In the genomic region with DNA sequence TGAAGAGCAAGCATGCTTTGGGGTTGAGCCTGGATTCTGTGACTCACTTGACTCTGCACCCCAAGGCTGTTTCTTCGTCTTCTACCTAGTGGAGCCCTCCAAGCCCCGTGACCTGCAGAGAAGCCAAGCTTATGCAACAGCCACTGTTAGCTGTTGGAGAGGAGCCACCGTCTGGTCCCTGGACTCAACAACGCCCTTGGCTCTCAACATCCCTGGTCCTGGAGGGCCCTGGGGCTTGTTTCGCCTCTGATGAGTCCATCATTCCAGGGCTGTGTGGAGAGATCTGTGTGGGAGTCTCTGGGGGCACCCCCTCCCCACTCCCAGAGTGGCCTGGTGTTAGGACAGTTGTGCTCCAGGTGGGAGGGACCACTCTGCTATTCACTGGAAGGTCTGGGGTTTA, we compare ENCODE assay signal across 9 mouse cellular contexts. TPM values are rescaled to one million over a fixed set of nuclear protein-coding genes. Genes with fewer than 3 reads are reported as not detected.
DNase-seq lines count a peak whose midpoint lies in the region; ATAC-seq and TF ChIP-seq lines count a peak whose summit lies in the region.
"Had no signal": no experiment of that assay in that cellular context is flagged by ENCODE, and none has a peak within 500 bp of the region (broad histone marks: within the 10 kb centered on the region; RNA-seq: fewer than 3 reads in every experiment).

No protein-coding gene starts in this region.

- in situ Hi-C loops in Patski (cut with MboI; ENCODE audit: low pct_unique_long_range_greater_than_20kb) = no loop called here

- no peaks in the 10 kb centered on the region for H3K27me3 ChIP-seq in Patski
- no peaks in the 10 kb centered on the region for H3K27me3 ChIP-seq in small intestine, adult 2 months (ENCODE audit: control insufficient read depth, insufficient read depth, low read length)
- H3K27me3 ChIP-seq in hindbrain, embryonic 16.5 days (replicated peaks; ENCODE audit: control insufficient read depth, insufficient read depth, low read length) = no peaks in the 10 kb centered on the region
- H3K27me3 ChIP-seq in midbrain, embryonic 10.5 days (ENCODE audit: low read depth, poor library complexity, severe bottlenecking) = no peaks in the 10 kb centered on the region

- H3K9ac ChIP-seq in hindbrain, embryonic 16.5 days (ENCODE audit: low read depth, low read length) = no peak overlapping the region
- H3K9ac ChIP-seq: liver, embryonic 14.5 days had no signal

- H3K9me3 ChIP-seq in hindbrain, embryonic 16.5 days (ENCODE audit: control insufficient read depth, low read length) = no peaks in the 10 kb centered on the region
- no peaks in the 10 kb centered on the region for H3K9me3 ChIP-seq in midbrain, embryonic 10.5 days (replicated peaks)

- no peak overlapping the region for H3K4me3 ChIP-seq in small intestine, adult 2 months (ENCODE audit: low read depth, low read length)
- no peak overlapping the region for H3K4me3 ChIP-seq in hindbrain, embryonic 16.5 days (ENCODE audit: low read length)
- no peak overlapping the region for H3K4me3 ChIP-seq in midbrain, embryonic 10.5 days

- ATAC-seq in Patski = peak; percentile 49
- no peak for ATAC-seq in hindbrain, embryonic 16.5 days

- DNase-seq in Patski (ENCODE audit: low read depth, low spot score) = no peak
- peak; percentile 88 to 92 for DNase-seq in adrenal gland, postnatal 36 days
- peak; percentile 92 to 93 for DNase-seq in heart, postnatal 10 days
- peak; percentile 27 to 41 for DNase-seq in left cerebral cortex, postnatal 25 days (ENCODE audit: low spot score in 2 of 2)
- no peak for DNase-seq in spleen, postnatal 14 days (ENCODE audit: low spot score in 2 of 2)
- DNase-seq in midbrain, embryonic 10.5 days (ENCODE audit: low spot score) = no peak

- POLR2A ChIA-PET in Patski (lab: Charles Lee) = no interaction called here

- H3K4me1 ChIP-seq in small intestine, adult 2 months (ENCODE audit: control insufficient read depth, insufficient read depth, insufficient read length, low read length) = no peaks in the 10 kb centered on the region
- H3K4me1 ChIP-seq in hindbrain, embryonic 16.5 days (ENCODE audit: control insufficient read depth, insufficient read depth, low read depth, low read length) = peaks cover 4% of the 10 kb centered on the region; the same call in 1 of the 2 replicates
- H3K4me1 ChIP-seq in midbrain, embryonic 10.5 days = 0 out of 2 replicates have a peak, but pooled peaks cover 2% of the 10 kb centered on the region

- H3K36me3 ChIP-seq in small intestine, adult 2 months (ENCODE audit: control insufficient read depth, insufficient read depth, low read length) = no peaks in the 10 kb centered on the region
- H3K36me3 ChIP-seq in hindbrain, embryonic 16.5 days (ENCODE audit: control insufficient read depth, insufficient read depth, low read length) = no peaks in the 10 kb centered on the region
- no peaks in the 10 kb centered on the region for H3K36me3 ChIP-seq in midbrain, embryonic 10.5 days

- intact Hi-C loops in heart, postnatal 10 days (cut with DNase I) = loop anchor here (2.0 kb wide), 1 partner anchor 17 kb away; no protein-coding TSS in a partner anchor
- intact Hi-C loops in left cerebral cortex, postnatal 25 days (cut with DNase I) = no loop called here

- no peak for TF ChIP-seq POLR2A in small intestine, adult 2 months (IDR thresholded peaks at IDR 0.05; ENCODE audit: low read depth, low read length)

- 70% methylated on average over 5 of the region's 5 CpGs for WGBS in small intestine, adult 2 months
- 69% methylated on average over 5 of the region's 5 CpGs for WGBS in hindbrain, embryonic 16.5 days
- WGBS in midbrain, embryonic 10.5 days = 71% methylated on average over 5 of the region's 5 CpGs

- H3K27ac ChIP-seq in small intestine, adult 2 months (ENCODE audit: insufficient read depth, low read depth, low read length) = peak overlapping the region; percentile 42; the same call in 1 of the 2 replicates
- H3K27ac ChIP-seq in hindbrain, embryonic 16.5 days (ENCODE audit: low read depth, low read length) = no peak overlapping the region
- no peak overlapping the region for H3K27ac ChIP-seq in midbrain, embryonic 10.5 days (replicated peaks)
- H3K27ac ChIP-seq: liver, embryonic 14.5 days had no signal

- CTCF ChIA-PET in Patski (lab: Charles Lee) = no interaction called here

- no peak overlapping the region for H3K4me2 ChIP-seq in hindbrain, embryonic 16.5 days (ENCODE audit: low read length)

- TF ChIP-seq CTCF in Patski (IDR thresholded peaks at IDR 0.05) = no peak
- no peak for TF ChIP-seq CTCF in small intestine, adult 2 months (IDR thresholded peaks at IDR 0.05; ENCODE audit: extremely low read depth, insufficient read length, insufficient replicate concordance, low read depth, low read length)

RNA-seq across cellular contexts. Expression of a gene that starts 24.3 kb away (rescaled TPM):
- 85.3 TPM for polyA plus RNA-seq in Patski (2021)
- 10 to 100 TPM; 21.9 to 48.2 TPM for total RNA-seq in adrenal gland, postnatal 36 days (2021)
- 10 to 100 TPM; 26.9 to 32.1 TPM for total RNA-seq in heart, postnatal 10 days (2021)
- 1 to 10 TPM; 6.6 to 7.3 TPM for total RNA-seq in left cerebral cortex, postnatal 25 days (2021)
- 11.2 and 12.9 TPM in 2 replicates for polyA plus RNA-seq in small intestine, adult 2 months (2012; rRNA removed)
- polyA plus RNA-seq in hindbrain, embryonic 16.5 days (2015; fragmentation: Nextera tagmentation; extraction: Ambion mirVana) = 4.9 and 5.1 TPM in 2 replicates
- 3.4 and 3.5 TPM in 2 replicates for polyA plus RNA-seq in midbrain, embryonic 10.5 days (2016; fragmentation: Nextera tagmentation; extraction: Ambion mirVana)

Comparison
In these comparisons a context has a peak if more than half of its experiments do, and no peak if none do; other contexts are left out.
1. DNase-seq: peak in adrenal gland, postnatal 36 days (2 of 2), heart, postnatal 10 days (2 of 2) and left cerebral cortex, postnatal 25 days (2 of 2); none in Patski (single experiment), spleen, postnatal 14 days (0 of 2) and midbrain, embryonic 10.5 days (single experiment).